Comparison of ENCODE assay signal across 8 mouse cellular contexts in genomic region chr15:85810806-85811521, GRCm38 (mm10). TPM values are rescaled to one million over a fixed set of nuclear protein-coding genes. Genes with fewer than 3 reads are reported as not detected.
DNase-seq lines count a peak whose midpoint lies in the region; ATAC-seq and TF ChIP-seq lines count a peak whose summit lies in the region.

No protein-coding gene starts in this region.

- dilution Hi-C loops in CH12.LX (cut with MboI; ENCODE audit: extremely low pct_ligation_motif_present, extremely low pct_unique_long_range_greater_than_20kb, low sequenced_read_pairs): no loop called here

- peak; percentile 51 for DNase-seq in CH12.LX (ENCODE audit: extremely low read depth)
- peak; percentile 78 for DNase-seq in brain, embryonic 14.5 days (ENCODE audit: low read depth)
- peak; percentile 28 for DNase-seq in forebrain, embryonic 10.5 days (ENCODE audit: extremely low spot score, low spot score)
- peak; percentile 50 to 79 for DNase-seq in kidney, postnatal 36 days
- peak; percentile 32 for DNase-seq in yolk sac, embryonic 10.5 days (ENCODE audit: low spot score)

- TF ChIP-seq POLR2A in CH12.LX (IDR thresholded peaks at IDR 0.05; ENCODE audit: low read depth, low read length) (no peak), myocyte (IDR thresholded peaks at IDR 0.05; ENCODE audit: insufficient read length, low read depth) (no peak)
- no peak for TF ChIP-seq POLR2A in brain, embryonic 14.5 days (IDR thresholded peaks at IDR 0.05; ENCODE audit: borderline replicate concordance, extremely low read depth, insufficient read depth, insufficient read length, poor library complexity, severe bottlenecking)

- peak overlapping the region; percentile 12; the same call in 1 of the 2 replicates for H3K27ac ChIP-seq in CH12.LX (ENCODE audit: insufficient read depth, low read depth)
- peak overlapping the region; percentile 90 for H3K27ac ChIP-seq in forebrain, embryonic 10.5 days
- H3K27ac ChIP-seq in heart, embryonic 16.5 days (ENCODE audit: low read length): peak overlapping the region; percentile 100
- peak overlapping the region; percentile 89 for H3K27ac ChIP-seq in liver, embryonic 12.5 days

- peak overlapping the region; percentile 79 for H3K9ac ChIP-seq in CH12.LX (ENCODE audit: insufficient read depth, low read depth)
- H3K9ac ChIP-seq in heart, embryonic 16.5 days (ENCODE audit: low read length): peak overlapping the region; percentile 94
- H3K9ac ChIP-seq in liver, embryonic 12.5 days: peak overlapping the region; percentile 87

- no peak for TF ChIP-seq RAD21 in CH12.LX (IDR thresholded peaks at IDR 0.05; ENCODE audit: low read depth, low read length)

- H3K4me1 ChIP-seq in CH12.LX (ENCODE audit: control insufficient read depth in 1 of 2, insufficient read depth in 2 of 2): peaks cover 5 to 40% of the 10 kb centered on the region in 2 experiments
- H3K4me1 ChIP-seq in forebrain, embryonic 10.5 days: peaks cover 26% of the 10 kb centered on the region
- peaks cover 19% of the 10 kb centered on the region for H3K4me1 ChIP-seq in heart, embryonic 16.5 days (ENCODE audit: control insufficient read depth, insufficient read depth, low read length)
- H3K4me1 ChIP-seq in liver, embryonic 12.5 days: peaks cover 42% of the 10 kb centered on the region

- peak in 1 of 2 experiments; percentile 16; a peak in 1 of 4 replicates for TF ChIP-seq CTCF in CH12.LX (conservative IDR thresholded peaks at IDR 0.05 in 1 of 2, IDR thresholded peaks at IDR 0.05 in 1 of 2; ENCODE audit: low read depth in 2 of 2, low read length in 2 of 2)
- TF ChIP-seq CTCF in brain, embryonic 14.5 days (IDR thresholded peaks at IDR 0.05; ENCODE audit: borderline replicate concordance, extremely low read depth, insufficient read depth, insufficient read length): no peak

- no peaks in the 10 kb centered on the region for H3K9me3 ChIP-seq in CH12.LX (replicated peaks; ENCODE audit: low read length)
- H3K9me3 ChIP-seq in forebrain, embryonic 10.5 days: peaks cover 6% of the 10 kb centered on the region; the same call in 1 of the 2 replicates
- 0 out of 2 replicates have a peak, but pooled peaks cover 4% of the 10 kb centered on the region for H3K9me3 ChIP-seq in heart, embryonic 16.5 days (replicated peaks; ENCODE audit: control insufficient read depth, low read length)
- H3K9me3 ChIP-seq in liver, embryonic 12.5 days (replicated peaks): 0 out of 2 replicates have a peak, but pooled peaks cover 6% of the 10 kb centered on the region

- TF ChIP-seq EP300 in CH12.LX (IDR thresholded peaks at IDR 0.05; ENCODE audit: low read length): no peak

- peaks cover 0 to 29% of the 10 kb centered on the region in 2 experiments for H3K36me3 ChIP-seq in CH12.LX (replicated peaks in 1 of 2; ENCODE audit: control insufficient read depth in 1 of 2, insufficient read depth in 1 of 2, low read length in 1 of 2)
- no peaks in the 10 kb centered on the region for H3K36me3 ChIP-seq in forebrain, embryonic 10.5 days (replicated peaks)
- H3K36me3 ChIP-seq in heart, embryonic 16.5 days (ENCODE audit: control insufficient read depth, insufficient read depth): peaks cover 3% of the 10 kb centered on the region; the same call in 1 of the 2 replicates
- H3K36me3 ChIP-seq in liver, embryonic 12.5 days: 0 out of 2 replicates have a peak, but pooled peaks cover 6% of the 10 kb centered on the region
- H3K36me3 ChIP-seq in myocyte (ENCODE audit: control insufficient read depth, insufficient read depth): no peaks in the 10 kb centered on the region

- H3K4me3 ChIP-seq in CH12.LX (replicated peaks in 1 of 3; ENCODE audit: low read depth in 2 of 3, low read length in 2 of 3, poor library complexity in 1 of 3): peak overlapping the region; percentile 74 to 85 (median 75)
- peak overlapping the region; percentile 84 for H3K4me3 ChIP-seq in forebrain, embryonic 10.5 days
- peak overlapping the region; percentile 85 for H3K4me3 ChIP-seq in heart, embryonic 16.5 days (ENCODE audit: low read length)
- H3K4me3 ChIP-seq in liver, embryonic 12.5 days: peak overlapping the region; percentile 77
- peak overlapping the region; percentile 49 for H3K4me3 ChIP-seq in myocyte

- in situ Hi-C loops in CH12.LX (cut with MboI; ENCODE audit: low pct_ligation_motif_present, low pct_unique_long_range_greater_than_20kb, low sequenced_read_pairs): no loop called here

- no peaks in the 10 kb centered on the region for H3K79me2 ChIP-seq in CH12.LX (replicated peaks; ENCODE audit: control insufficient read depth, extremely low read depth, insufficient read depth, poor library complexity, severe bottlenecking)
- no peaks in the 10 kb centered on the region for H3K79me2 ChIP-seq in myocyte (ENCODE audit: control insufficient read depth, insufficient read depth)

- 6% methylated on average over 36 of the region's 36 CpGs for WGBS in forebrain, embryonic 10.5 days
- 2% methylated on average over 36 of the region's 36 CpGs for WGBS in heart, embryonic 16.5 days
- WGBS in liver, embryonic 12.5 days (ENCODE audit: insufficient replicate concordance): 2% methylated on average over 36 of the region's 36 CpGs

- peak overlapping the region; percentile 80 for H3K4me2 ChIP-seq in CH12.LX (ENCODE audit: insufficient read depth, low read depth, poor library complexity, severe bottlenecking)
- H3K4me2 ChIP-seq in heart, embryonic 16.5 days (ENCODE audit: low read depth, low read length): peak overlapping the region; percentile 76
- peak overlapping the region; percentile 93 for H3K4me2 ChIP-seq in liver, embryonic 12.5 days
- peak overlapping the region; percentile 81 for H3K4me2 ChIP-seq in myocyte (ENCODE audit: low read depth)

- H3ac ChIP-seq in myocyte (ENCODE audit: control insufficient read depth, insufficient read length): peak overlapping the region; percentile 33

- ATAC-seq in heart, embryonic 16.5 days (replicated peaks; ENCODE audit: extremely low read depth, insufficient read depth, low FRiP score): peak; percentile 81
- peak; percentile 87 for ATAC-seq in liver, embryonic 12.5 days

- peaks cover 26% of the 10 kb centered on the region for H3K27me3 ChIP-seq in CH12.LX (replicated peaks)
- 0 out of 2 replicates have a peak, but pooled peaks cover 5% of the 10 kb centered on the region for H3K27me3 ChIP-seq in forebrain, embryonic 10.5 days (ENCODE audit: poor library complexity, severe bottlenecking)
- no peaks in the 10 kb centered on the region for H3K27me3 ChIP-seq in heart, embryonic 16.5 days (ENCODE audit: control insufficient read depth, insufficient read depth, low read length)
- no peaks in the 10 kb centered on the region for H3K27me3 ChIP-seq in liver, embryonic 12.5 days (replicated peaks)
- peaks cover 21% of the 10 kb centered on the region for H3K27me3 ChIP-seq in myocyte (ENCODE audit: control insufficient read depth, insufficient read depth, insufficient read length)

TF ChIP-seq in CH12.LX, 34 proteins besides CTCF, POLR2A, EP300 and RAD21 (continues in another document):
- TF ChIP-seq NRF1 (IDR thresholded peaks at IDR 0.05; ENCODE audit: low read depth, low read length) (no peak), USF2 (conservative IDR thresholded peaks at IDR 0.05; ENCODE audit: low read depth, low read length) (no peak), ZNF384 (IDR thresholded peaks at IDR 0.05; ENCODE audit: low read depth, low read length) (no peak)

TF ChIP-seq in myocyte, 11 proteins besides CTCF, POLR2A, EP300 and RAD21 (continues in another document):
- TF ChIP-seq SRF (IDR thresholded peaks at IDR 0.05; ENCODE audit: control insufficient read depth, insufficient read length, low read depth) (peak; percentile 66), USF1 (IDR thresholded peaks at IDR 0.05; ENCODE audit: low read depth) (no peak), MYOD1 (IDR thresholded peaks at IDR 0.05; ENCODE audit: control insufficient read depth in 1 of 3, insufficient read length in 2 of 3, low read depth in 2 of 3) (peak in 1 of 3 experiments; percentile 78)

RNA-seq across cellular contexts. Expression of gene Cdpf1, which starts 0.5 kb away (rescaled TPM):
- total RNA-seq in CH12.LX (2012; rRNA removed): 27.4 and 30.1 TPM in 2 replicates
- 23.3 and 26.4 TPM in 2 replicates for total RNA-seq in CH12.LX (2014; rRNA removed)
- 18.1 and 20.9 TPM in 2 replicates for polyA plus RNA-seq in CH12.LX (2012; ENCODE audit: insufficient read length, low read depth)
- 14.3 and 23.7 TPM in 2 replicates for polyA plus RNA-seq in brain, embryonic 14.5 days (2012; rRNA removed)
- 29.7 and 30.7 TPM in 2 replicates for polyA plus RNA-seq in forebrain, embryonic 10.5 days (2016; fragmentation: Nextera tagmentation; extraction: Ambion mirVana)
- polyA plus RNA-seq in heart, embryonic 16.5 days (2015; fragmentation: Nextera tagmentation; extraction: Ambion mirVana): 48.8 and 49.8 TPM in 2 replicates
- polyA plus RNA-seq in liver, embryonic 12.5 days (2016; fragmentation: Nextera tagmentation; extraction: Ambion mirVana): 28.6 and 29.4 TPM in 2 replicates
- polyA plus RNA-seq in myocyte (2012; fragmentation: generic; extraction: Trizol): 25.1 TPM

RNA-seq across cellular contexts. Expression of gene Pkdrej, which starts 10.6 kb away (rescaled TPM):
- total RNA-seq in CH12.LX (2012; rRNA removed) (not detected in 2 replicates), CH12.LX (2014; rRNA removed) (not detected in 2 replicates)
- polyA plus RNA-seq in CH12.LX (2012; ENCODE audit: insufficient read length, low read depth) (not detected in 2 replicates), myocyte (2012; fragmentation: generic; extraction: Trizol) (not detected)
- polyA plus RNA-seq in brain, embryonic 14.5 days (2012; rRNA removed): 0.06 and 0.14 TPM in 2 replicates
- 0.04 and 0.09 TPM in 2 replicates for polyA plus RNA-seq in forebrain, embryonic 10.5 days (2016; fragmentation: Nextera tagmentation; extraction: Ambion mirVana)
- 0.50 and 0.53 TPM in 2 replicates for polyA plus RNA-seq in heart, embryonic 16.5 days (2015; fragmentation: Nextera tagmentation; extraction: Ambion mirVana)
- 0.07 and 0.12 TPM in 2 replicates for polyA plus RNA-seq in liver, embryonic 12.5 days (2016; fragmentation: Nextera tagmentation; extraction: Ambion mirVana)

RNA-seq across cellular contexts. Expression of gene Ttc38, which starts 21.1 kb away (rescaled TPM):
- 4.2 and 5.8 TPM in 2 replicates for total RNA-seq in CH12.LX (2012; rRNA removed)
- 3.3 and 5.1 TPM in 2 replicates for total RNA-seq in CH12.LX (2014; rRNA removed)
- polyA plus RNA-seq in CH12.LX (2012; ENCODE audit: insufficient read length, low read depth): 4.4 and 5.1 TPM in 2 replicates
- 3.0 and 3.3 TPM in 2 replicates for polyA plus RNA-seq in brain, embryonic 14.5 days (2012; rRNA removed)
- 2.2 and 3.1 TPM in 2 replicates for polyA plus RNA-seq in forebrain, embryonic 10.5 days (2016; fragmentation: Nextera tagmentation; extraction: Ambion mirVana)
- polyA plus RNA-seq in heart, embryonic 16.5 days (2015; fragmentation: Nextera tagmentation; extraction: Ambion mirVana): 4.9 and 6.2 TPM in 2 replicates
- 5.2 and 6.0 TPM in 2 replicates for polyA plus RNA-seq in liver, embryonic 12.5 days (2016; fragmentation: Nextera tagmentation; extraction: Ambion mirVana)
- 0.12 TPM for polyA plus RNA-seq in myocyte (2012; fragmentation: generic; extraction: Trizol)

RNA-seq across cellular contexts. Expression of gene Gtse1, which starts 48.6 kb away (rescaled TPM):
- total RNA-seq in CH12.LX (2012; rRNA removed) (37.4 and 40.0 TPM in 2 replicates), CH12.LX (2014; rRNA removed) (31.6 and 32.8 TPM in 2 replicates)
- polyA plus RNA-seq in CH12.LX (2012; ENCODE audit: insufficient read length, low read depth) (36.6 and 40.1 TPM in 2 replicates), myocyte (2012; fragmentation: generic; extraction: Trizol) (18.0 TPM)
- 11.5 and 20.6 TPM in 2 replicates for polyA plus RNA-seq in brain, embryonic 14.5 days (2012; rRNA removed)
- polyA plus RNA-seq in forebrain, embryonic 10.5 days (2016; fragmentation: Nextera tagmentation; extraction: Ambion mirVana): 62.7 and 63.1 TPM in 2 replicates
- 24.8 and 25.5 TPM in 2 replicates for polyA plus RNA-seq in heart, embryonic 16.5 days (2015; fragmentation: Nextera tagmentation; extraction: Ambion mirVana)
- 34.4 and 35.3 TPM in 2 replicates for polyA plus RNA-seq in liver, embryonic 12.5 days (2016; fragmentation: Nextera tagmentation; extraction: Ambion mirVana)

Comparison
In these comparisons a context has a peak if more than half of its experiments do, and no peak if none do; other contexts are left out.
1. Peak in every context shown above with its lines: DNase-seq, ATAC-seq, H3K4me3 ChIP-seq and H3K27ac ChIP-seq.
2. DNase-seq: peak in every context shown above with its lines; median percentile 78 in brain, embryonic 14.5 days; 64 in kidney, postnatal 36 days; 51 in CH12.LX; 32 in yolk sac, embryonic 10.5 days; 28 in forebrain, embryonic 10.5 days.
3. H3K27ac ChIP-seq: peak in every context shown above with its lines; median percentile 100 in heart, embryonic 16.5 days; 90 in forebrain, embryonic 10.5 days; 89 in liver, embryonic 12.5 days; 12 in CH12.LX.